Mouse (Mus musculus): Measurements from ENCODE around the gene Zdhhc23.

- no peak for TF ChIP-seq HCFC1 (IDR thresholded peaks at IDR 0.05; ENCODE audit: borderline replicate concordance, insufficient read depth, low read length)
- no peak for TF ChIP-seq CHD2 (IDR thresholded peaks at IDR 0.05; ENCODE audit: low read depth, low read length)
Measured at GRCm38 (mm10) chr16:43922024-43922423, 57.6 kb downstream of the Zdhhc23 start.

All from ES-E14 (cell line).